Mouse (Mus musculus) liver, postnatal 0 days (tissue): ENCODE measurements at regions not wholly inside any gene's neighbourhood (a gene's known extent, or its start where the extent isn't known, plus 50 kb on each side); places are given as distances from the start of the nearest gene placed in this dataset.

Experiments used
- ATAC-seq: fragments of 200-750 bp; cut with Nextera tagmentation; 2 replicates; pipeline ENCODE4 v1.8.0; 2017; ENCODE audit warnings: mild to moderate bottlenecking, moderate library complexity
- DNase-seq: peaks from one replicate; pipeline ENCODE4 v3.0.0-alpha.2; 2016
- H3K27ac ChIP-seq: fragments of 300-500 bp; sonication (generic); 2 replicates; pipeline ENCODE4 v1.5.1; 2014; ENCODE audit warnings: antibody characterized with exemption, moderate library complexity, mild to moderate bottlenecking, low read depth
- H3K27me3 ChIP-seq: fragments of 300-500 bp; sonication (generic); 2 replicates; pipeline ENCODE4 v1.6.1; 2014; ENCODE audit warnings: low read length, control low read depth, mixed read lengths; ENCODE audit not compliant: insufficient read depth
- H3K36me3 ChIP-seq: fragments of 300-500 bp; sonication (generic); replicated peaks from 2 replicates; pipeline ENCODE4 v1.6.1; 2014; ENCODE audit warnings: mild to moderate bottlenecking, control low read depth, low read length, moderate library complexity, mixed read lengths; ENCODE audit not compliant: insufficient read depth
- H3K4me1 ChIP-seq: fragments of 300-500 bp; sonication (generic); 2 replicates; pipeline ENCODE4 v1.6.1; 2014; ENCODE audit warnings: antibody characterized with exemption, mild to moderate bottlenecking, control low read depth; ENCODE audit not compliant: insufficient read depth
- H3K4me2 ChIP-seq: fragments of 300-500 bp; sonication (generic); 2 replicates; pipeline ENCODE4 v1.6.1; 2014; ENCODE audit warnings: low read depth, mild to moderate bottlenecking, low read length, moderate library complexity, mixed read lengths
- H3K4me3 ChIP-seq: fragments of 300-500 bp; sonication (generic); 2 replicates; pipeline ENCODE4 v1.5.1; 2014; ENCODE audit warnings: low read depth, low read length
- H3K9ac ChIP-seq: fragments of 300-500 bp; sonication (generic); replicated peaks from 2 replicates; pipeline ENCODE4 v1.6.1; 2014; ENCODE audit warnings: mild to moderate bottlenecking, moderate library complexity
- H3K9me3 ChIP-seq: fragments of 300-500 bp; sonication (generic); 2 replicates; pipeline ENCODE4 v1.6.1; 2016; ENCODE audit warnings: mild to moderate bottlenecking, control low read depth, low read length, mixed read lengths
- CTCF ChIP-seq: sonication (generic); IDR thresholded peaks from 2 replicates; pipeline ENCODE4 v1.5.1; 2016; ENCODE audit warnings: antibody characterized with exemption, low read depth
- EP300 ChIP-seq: IDR thresholded peaks from 2 replicates; pipeline ENCODE4 v1.6.1; 2016; ENCODE audit warnings: antibody characterized with exemption, low read depth, mild to moderate bottlenecking
- WGBS: fragments of 180-500 bp; shearing (Covaris S2); extraction: QIAGEN DNeasy Blood & Tissue Kit; methylation state at CpG from one replicate; pipeline ENCODE4 v1.1.7; 2014; ENCODE audit not compliant: insufficient replicate concordance; 5-methylcytosine and 5-hydroxymethylcytosine counted together

DNA sequence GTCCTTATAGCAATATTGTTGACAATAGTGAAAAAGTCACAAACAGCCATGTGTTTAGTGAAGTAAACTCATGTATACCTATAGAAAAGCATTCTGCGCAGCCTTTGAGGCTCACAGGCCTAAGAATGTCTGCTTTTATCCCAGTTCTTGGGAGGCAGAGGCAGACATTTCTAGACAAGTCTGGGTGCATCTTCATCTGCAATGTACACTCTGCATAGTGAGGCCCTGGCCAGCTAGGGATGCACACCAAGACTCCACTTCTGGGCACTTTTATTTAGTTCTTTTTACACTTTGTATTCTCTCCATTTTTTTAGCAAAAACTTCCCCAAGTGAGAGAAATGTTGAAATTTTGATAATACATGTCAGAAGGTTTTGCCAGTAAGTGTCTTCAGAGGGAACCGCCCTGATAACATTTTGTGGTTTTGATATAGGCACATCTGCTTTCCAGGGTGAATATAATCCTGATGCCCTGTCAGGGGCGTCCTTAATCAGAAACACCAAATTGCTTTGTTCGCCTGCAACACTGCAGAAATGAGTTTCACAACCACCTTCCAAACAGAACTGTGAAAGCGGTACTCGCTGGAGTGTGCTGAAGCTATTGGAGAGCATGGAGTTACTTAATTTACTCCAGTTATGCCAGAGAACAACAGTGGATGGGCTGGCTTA is 54.1 kb upstream of the Hbs1l start:
- H3K4me2 ChIP-seq, result peak overlapping the region; percentile 33
- H3K27ac ChIP-seq, result 0 out of 2 replicates have a peak overlapping the region, but pooled peaks have one; percentile 7
- DNase-seq (no peak), ATAC-seq (peak; percentile 76)
- H3K4me1 ChIP-seq, result peaks cover 5% of the 10 kb centered on the region
- no peaks in the 10 kb centered on the region for H3K36me3 ChIP-seq
- TF ChIP-seq EP300 (peak; percentile 95), CTCF (no peak)
- H3K4me3 ChIP-seq, result no peak overlapping the region
- no peaks in the 10 kb centered on the region for H3K9me3 ChIP-seq
- no peak overlapping the region for H3K9ac ChIP-seq
- no peaks in the 10 kb centered on the region for H3K27me3 ChIP-seq
- WGBS, result 57% methylated on average over 6 of the region's 6 CpGs

DNA sequence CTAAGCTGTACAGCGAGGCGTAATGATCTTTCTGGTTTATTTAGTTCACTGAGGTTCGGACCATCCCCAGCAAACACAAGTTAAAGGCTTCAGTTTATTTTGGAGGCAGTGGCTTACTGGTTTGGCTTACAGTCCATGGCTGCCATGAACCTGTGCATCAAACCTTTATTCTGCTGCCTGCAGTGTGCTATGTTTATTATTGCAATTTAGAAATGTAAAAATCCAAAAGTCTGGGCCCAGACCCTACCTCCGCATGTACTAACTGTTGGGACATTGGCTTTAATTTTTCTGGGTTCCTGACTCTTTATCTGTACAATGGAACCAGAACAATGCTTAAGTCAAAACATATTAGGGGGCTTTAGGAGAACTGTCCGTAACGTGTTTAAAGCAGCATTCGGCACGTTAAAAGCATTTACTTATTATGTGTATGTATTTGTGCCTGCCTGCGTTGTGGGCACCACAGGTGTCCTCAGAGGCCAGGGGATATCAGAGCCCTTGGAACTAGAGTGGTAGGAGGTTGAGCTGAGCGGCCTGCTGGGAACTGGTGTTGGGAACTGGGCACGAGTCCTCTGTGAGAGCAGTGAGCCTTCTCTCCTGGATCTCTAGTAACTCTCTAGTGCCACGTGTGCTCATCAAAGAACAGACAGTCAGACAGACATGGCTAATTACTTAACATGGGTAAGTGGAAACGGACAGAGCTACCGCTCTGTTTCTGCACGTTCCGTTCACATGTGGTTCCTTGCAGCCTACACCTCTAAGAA is 53.1 kb upstream of the Hbs1l start:
- Histone ChIP-seq H3K27ac (no peak overlapping the region), H3K27me3 (no peaks in the 10 kb centered on the region), H3K4me1 (peaks cover 5% of the 10 kb centered on the region), H3K4me2 (peak overlapping the region; percentile 33; the same call in 1 of the 2 replicates), H3K36me3 (no peaks in the 10 kb centered on the region), H3K4me3 (no peak overlapping the region), H3K9ac (no peak overlapping the region), H3K9me3 (no peaks in the 10 kb centered on the region)
- TF ChIP-seq CTCF, result no peak
- TF ChIP-seq EP300, result no peak
- no peak for ATAC-seq
- no peak for DNase-seq
- WGBS, result 79% methylated on average over 16 of the region's 16 CpGs

DNA sequence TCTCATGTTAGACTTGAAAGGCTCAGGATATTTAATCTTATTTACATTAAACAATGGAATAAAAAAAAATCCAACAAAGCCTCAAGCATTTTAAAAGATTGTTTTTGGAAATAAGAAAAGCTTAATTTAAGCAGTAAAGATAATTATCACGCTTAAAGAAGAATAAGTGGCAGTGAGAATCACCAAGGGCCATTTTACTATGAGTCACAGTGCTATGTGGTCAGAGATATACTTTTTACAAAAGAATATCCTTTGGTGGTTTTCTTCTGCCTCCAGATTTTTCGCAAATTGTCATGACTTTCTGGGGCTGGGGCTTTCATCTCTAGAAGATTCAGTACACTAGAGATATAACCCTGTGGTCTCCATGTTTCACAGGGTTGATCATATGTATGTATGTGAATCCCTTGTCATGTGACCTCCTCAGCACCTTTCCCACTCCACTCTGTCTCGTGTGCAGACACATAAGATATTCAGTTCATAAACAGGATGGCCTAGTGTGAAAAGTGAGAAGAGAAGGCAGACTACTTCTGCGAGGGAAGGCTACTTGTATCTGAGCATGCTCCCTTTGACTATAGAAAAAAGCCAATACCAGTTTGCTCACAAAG is 50.8 kb upstream of the Hbs1l start:
- DNase-seq (no peak), ATAC-seq (no peak)
- H3K9ac ChIP-seq, result no peak overlapping the region
- no peaks in the 10 kb centered on the region for H3K9me3 ChIP-seq
- H3K4me1 ChIP-seq, result peaks cover 5% of the 10 kb centered on the region; the same call in 1 of the 2 replicates
- no peaks in the 10 kb centered on the region for H3K36me3 ChIP-seq
- H3K4me2 ChIP-seq, result no peak overlapping the region
- H3K27me3 ChIP-seq, result no peaks in the 10 kb centered on the region
- 70% methylated on average over 4 of the region's 4 CpGs for WGBS
- no peak overlapping the region for H3K4me3 ChIP-seq
- TF ChIP-seq CTCF (no peak), EP300 (no peak)
- H3K27ac ChIP-seq, result no peak overlapping the region

DNA sequence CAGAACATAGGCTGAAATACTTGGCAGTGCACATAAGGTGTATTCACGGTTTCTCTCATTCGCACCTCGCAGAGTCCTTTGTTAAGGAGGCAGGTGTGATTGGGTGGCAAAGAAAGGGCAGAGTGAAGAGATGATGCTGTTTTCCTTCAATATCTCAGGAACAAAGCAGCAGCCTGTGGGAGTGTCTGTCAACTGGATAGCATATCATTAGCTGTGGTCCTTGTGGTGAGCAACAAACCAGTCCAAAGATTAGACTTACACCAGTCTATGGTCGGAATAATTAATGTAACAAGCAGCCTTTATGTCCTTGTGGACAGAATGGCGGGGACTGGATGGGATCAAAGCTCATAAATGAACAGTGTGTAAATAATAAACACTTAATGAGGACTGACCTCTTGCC is 50.2 kb upstream of the Hbs1l start:
- Histone ChIP-seq H3K27ac (no peak overlapping the region), H3K9ac (no peak overlapping the region), H3K4me3 (no peak overlapping the region), H3K4me2 (no peak overlapping the region), H3K9me3 (no peaks in the 10 kb centered on the region), H3K4me1 (peaks cover 5% of the 10 kb centered on the region; the same call in 1 of the 2 replicates), H3K27me3 (no peaks in the 10 kb centered on the region), H3K36me3 (no peaks in the 10 kb centered on the region)
- no peak for TF ChIP-seq EP300
- no peak for TF ChIP-seq CTCF
- 70% methylated on average over 5 of the region's 5 CpGs for WGBS
- no peak for ATAC-seq
- DNase-seq, result no peak
